Mouse (Mus musculus) MEL (cell line): Measurements from ENCODE around the gene Tmcc3. TPM values are rescaled to one million over a fixed set of nuclear protein-coding genes. Genes with fewer than 3 reads are reported as not detected.
A peak's percentile ranks its signal among the peaks of the same experiment; 100 is the strongest.

Experiments used
- DNase-seq: peaks from one replicate; pipeline ENCODE4 v3.0.0; 2011; ENCODE audit warnings: low read depth, low spot score
- H3K27ac ChIP-seq: 2 replicates; pipeline ENCODE4 v1.5.1; 2012; ENCODE audit warnings: low read depth, mild to moderate bottlenecking, control low read depth, low read length, moderate library complexity; ENCODE audit not compliant: control insufficient read depth
- H3K27me3 ChIP-seq, 2 experiments: fragments of 150-350 bp in 1 of 2; sonication (generic) in 1 of 2; 2 replicates each; pipeline ENCODE4 v1.6.1; 2012; ENCODE audit warnings: low read length in 2 of 2, mild to moderate bottlenecking in 2 of 2, improper control_type of control experiment in 1 of 2, moderate library complexity in 1 of 2; ENCODE audit not compliant: insufficient read depth in 2 of 2, control insufficient read depth in 1 of 2
- H3K36me3 ChIP-seq, 2 experiments: 2 replicates each; pipeline ENCODE4 v1.6.1; 2012 to 2014; ENCODE audit warnings: low read length in 2 of 2, improper control_type of control experiment in 1 of 2, inconsistent platforms in 1 of 2, mild to moderate bottlenecking in 1 of 2; ENCODE audit not compliant: insufficient read depth in 2 of 2, control insufficient read depth in 1 of 2
- H3K4me1 ChIP-seq, 2 experiments: fragments of 150-350 bp in 1 of 2; sonication (generic) in 1 of 2; 2 replicates each; pipeline ENCODE4 v1.6.1; 2012; ENCODE audit warnings: low read length in 2 of 2, improper control_type of control experiment in 1 of 2, mild to moderate bottlenecking in 1 of 2; ENCODE audit not compliant: insufficient read depth in 2 of 2, control insufficient read depth in 1 of 2
- H3K4me3 ChIP-seq, 2 experiments: fragments of 150-350 bp in 1 of 2; sonication (generic) in 1 of 2; 2 replicates each; pipeline ENCODE4 v1.5.1; 2012; ENCODE audit warnings: low read depth in 2 of 2, low read length in 2 of 2, mild to moderate bottlenecking in 2 of 2, moderate library complexity in 2 of 2, control low read depth in 1 of 2, improper control_type of control experiment in 1 of 2; ENCODE audit not compliant: control insufficient read depth in 1 of 2, insufficient read depth in 1 of 2
- H3K79me2 ChIP-seq: 2 replicates; pipeline ENCODE4 v1.6.1; 2012; ENCODE audit warnings: mild to moderate bottlenecking, low read length, moderate library complexity; ENCODE audit not compliant: control insufficient read depth, poor library complexity, insufficient read depth
- H3K9ac ChIP-seq: 2 replicates; pipeline ENCODE4 v1.6.1; 2012; ENCODE audit warnings: low read depth, mild to moderate bottlenecking, control low read depth, low read length, moderate library complexity; ENCODE audit not compliant: control insufficient read depth, poor library complexity, severe bottlenecking
- H3K9me3 ChIP-seq: fragments of 150-350 bp; sonication (generic); replicated peaks from 2 replicates; pipeline ENCODE4 v1.6.1; 2012; ENCODE audit warnings: mild to moderate bottlenecking, low read length, improper control_type of control experiment, moderate library complexity; ENCODE audit not compliant: insufficient read depth
- BHLHE40 ChIP-seq: IDR thresholded peaks from 2 replicates; pipeline ENCODE4 v1.6.1; 2012; ENCODE audit warnings: low read depth, mild to moderate bottlenecking, inconsistent platforms, low read length, improper control_type of control experiment, borderline replicate concordance
- CHD2 ChIP-seq: IDR thresholded peaks from 2 replicates; pipeline ENCODE4 v1.6.1; 2011; ENCODE audit warnings: low read length, improper control_type of control experiment
- CTCF ChIP-seq, 3 experiments: IDR thresholded peaks in 2 of 3; conservative IDR thresholded peaks in 1 of 3; 2 replicates each; pipeline ENCODE4 v1.5.1; 2011 to 2012; ENCODE audit warnings: low read length in 3 of 3, low read depth in 2 of 3, mild to moderate bottlenecking in 2 of 3, improper control_type of control experiment in 1 of 3, inconsistent platforms in 1 of 3, mixed read lengths in 1 of 3, moderate library complexity in 1 of 3; ENCODE audit not compliant: control insufficient read depth in 1 of 3, insufficient read depth in 1 of 3, poor library complexity in 1 of 3, severe bottlenecking in 1 of 3
- E2F4 ChIP-seq: IDR thresholded peaks from 2 replicates; pipeline ENCODE4 v1.6.1; 2011; ENCODE audit warnings: low read depth, low read length, improper control_type of control experiment, borderline replicate concordance
- ELF1 ChIP-seq: IDR thresholded peaks from 2 replicates; pipeline ENCODE4 v1.6.1; 2014; ENCODE audit warnings: low read depth, mild to moderate bottlenecking, inconsistent platforms, low read length, improper control_type of control experiment, moderate library complexity
- EP300 ChIP-seq, 2 experiments: IDR thresholded peaks; 2 replicates each; pipeline ENCODE4 v1.6.1; 2011; ENCODE audit warnings: improper control_type of control experiment in 2 of 2, low read length in 2 of 2, low read depth in 1 of 2, mild to moderate bottlenecking in 1 of 2
- ETS1 ChIP-seq: IDR thresholded peaks from 2 replicates; pipeline ENCODE4 v1.6.1; 2012; ENCODE audit warnings: low read depth, mild to moderate bottlenecking, inconsistent platforms, low read length, improper control_type of control experiment, moderate library complexity
- GABPA ChIP-seq: IDR thresholded peaks from 2 replicates; pipeline ENCODE4 v1.6.1; 2012; ENCODE audit warnings: low read depth, mild to moderate bottlenecking, inconsistent platforms, low read length, improper control_type of control experiment, moderate library complexity
- GATA1 ChIP-seq: IDR thresholded peaks from 2 replicates; pipeline ENCODE4 v1.6.1; 2011; ENCODE audit warnings: low read depth, low read length, improper control_type of control experiment
- HCFC1 ChIP-seq: IDR thresholded peaks from 2 replicates; pipeline ENCODE4 v1.6.1; 2012; ENCODE audit warnings: low read depth, mild to moderate bottlenecking, inconsistent platforms, low read length, improper control_type of control experiment, moderate library complexity
- JUND ChIP-seq: IDR thresholded peaks from 2 replicates; pipeline ENCODE4 v1.6.1; 2011; ENCODE audit warnings: low read depth, mild to moderate bottlenecking, improper control_type of control experiment, low read length
- KAT2A ChIP-seq: conservative IDR thresholded peaks from 2 replicates; pipeline ENCODE4 v1.6.1; 2012; ENCODE audit warnings: low read depth, low read length, improper control_type of control experiment, inconsistent platforms
- MAFK ChIP-seq: IDR thresholded peaks from 2 replicates; pipeline ENCODE4 v1.6.1; 2011; ENCODE audit warnings: low read depth, mild to moderate bottlenecking, low read length, improper control_type of control experiment, borderline replicate concordance
- MAZ ChIP-seq: IDR thresholded peaks from 2 replicates; pipeline ENCODE4 v1.6.1; 2012; ENCODE audit warnings: low read depth, mild to moderate bottlenecking, inconsistent platforms, low read length, improper control_type of control experiment
- MEF2A ChIP-seq: IDR thresholded peaks from 2 replicates; pipeline ENCODE4 v1.6.1; 2014; ENCODE audit warnings: low read depth, mild to moderate bottlenecking, inconsistent platforms, low read length, improper control_type of control experiment; ENCODE audit not compliant: poor library complexity, insufficient replicate concordance, severe bottlenecking; ENCODE audit errors: extremely low read depth
- MXI1 ChIP-seq: IDR thresholded peaks from 2 replicates; pipeline ENCODE4 v1.6.1; 2011; ENCODE audit warnings: mild to moderate bottlenecking, low read depth, low read length, improper control_type of control experiment
- MYB ChIP-seq: IDR thresholded peaks from 2 replicates; pipeline ENCODE4 v1.6.1; 2011; ENCODE audit warnings: mild to moderate bottlenecking, low read depth, low read length, improper control_type of control experiment
- MYC ChIP-seq: IDR thresholded peaks from 2 replicates; pipeline ENCODE4 v1.6.1; 2011; ENCODE audit warnings: low read depth, mild to moderate bottlenecking, low read length, improper control_type of control experiment, moderate library complexity
- NELFE ChIP-seq: IDR thresholded peaks from 2 replicates; pipeline ENCODE4 v1.6.1; 2011; ENCODE audit warnings: low read depth, low read length, improper control_type of control experiment
- NRF1 ChIP-seq: IDR thresholded peaks from 2 replicates; pipeline ENCODE4 v1.6.1; 2014; ENCODE audit warnings: low read depth, mild to moderate bottlenecking, inconsistent platforms, low read length, improper control_type of control experiment, moderate library complexity; ENCODE audit not compliant: poor library complexity, insufficient read depth, severe bottlenecking
- POLR2AphosphoS2 ChIP-seq: IDR thresholded peaks from 2 replicates; pipeline ENCODE4 v1.6.1; 2011; ENCODE audit warnings: low read length, improper control_type of control experiment
- RCOR1 ChIP-seq: IDR thresholded peaks from 2 replicates; pipeline ENCODE4 v1.6.1; 2012; ENCODE audit warnings: low read depth, mild to moderate bottlenecking, inconsistent platforms, low read length, improper control_type of control experiment
- SIN3A ChIP-seq: IDR thresholded peaks from 2 replicates; pipeline ENCODE4 v1.6.1; 2012; ENCODE audit warnings: low read length, improper control_type of control experiment, inconsistent platforms
- TAL1 ChIP-seq: IDR thresholded peaks from 2 replicates; pipeline ENCODE4 v1.6.1; 2012; ENCODE audit warnings: mild to moderate bottlenecking, inconsistent platforms, low read length, moderate library complexity, mixed read lengths
- TBP ChIP-seq: IDR thresholded peaks from 2 replicates; pipeline ENCODE4 v1.8.0; 2011; ENCODE audit warnings: low read depth, low read length, improper control_type of control experiment
- TCF12 ChIP-seq: IDR thresholded peaks from 2 replicates; pipeline ENCODE4 v1.6.1; 2014; ENCODE audit warnings: low read depth, mild to moderate bottlenecking, inconsistent platforms, low read length, improper control_type of control experiment, moderate library complexity
- UBTF ChIP-seq: IDR thresholded peaks from 2 replicates; pipeline ENCODE4 v1.6.1; 2012; ENCODE audit warnings: low read depth, mild to moderate bottlenecking, inconsistent platforms, low read length, improper control_type of control experiment, moderate library complexity, borderline replicate concordance; ENCODE audit not compliant: insufficient read depth
- USF1 ChIP-seq: IDR thresholded peaks from 2 replicates; pipeline ENCODE4 v1.6.1; 2014; ENCODE audit warnings: low read depth, mild to moderate bottlenecking, inconsistent platforms, low read length, improper control_type of control experiment, moderate library complexity
- USF2 ChIP-seq, 2 experiments: IDR thresholded peaks; 2 replicates each; pipeline ENCODE4 v1.6.1; 2011 to 2012; ENCODE audit warnings: improper control_type of control experiment in 2 of 2, low read length in 2 of 2, borderline replicate concordance in 1 of 2, inconsistent platforms in 1 of 2, low read depth in 1 of 2, mild to moderate bottlenecking in 1 of 2; ENCODE audit not compliant: insufficient read depth in 1 of 2
- ZC3H11A ChIP-seq: IDR thresholded peaks from 2 replicates; pipeline ENCODE4 v1.6.1; 2012; ENCODE audit warnings: low read depth, mild to moderate bottlenecking, inconsistent platforms, low read length, improper control_type of control experiment
- ZKSCAN1 ChIP-seq: IDR thresholded peaks from 2 replicates; pipeline ENCODE4 v1.6.1; 2012; ENCODE audit warnings: low read depth, mild to moderate bottlenecking, inconsistent platforms, low read length, improper control_type of control experiment, moderate library complexity
- ZMIZ1 ChIP-seq: IDR thresholded peaks from 2 replicates; pipeline ENCODE4 v1.6.1; 2012; ENCODE audit warnings: low read depth, mild to moderate bottlenecking, inconsistent platforms, low read length, improper control_type of control experiment, moderate library complexity
- ZNF384 ChIP-seq: IDR thresholded peaks from 2 replicates; pipeline ENCODE4 v1.6.1; 2012; ENCODE audit warnings: low read depth, mild to moderate bottlenecking, inconsistent platforms, low read length, improper control_type of control experiment
- polyA plus RNA-seq, 2 experiments: library from polyadenylated mRNA; stranded (reverse) in 1 of 2; unstranded in 1 of 2; fragments of >175 nt in 1 of 2; fragments of >200 nt in 1 of 2; gene quantifications; 2 replicates each; pipeline versions ENCODE4 v1.2.1 to v1.2.4; 2012; ENCODE audit warnings: low replicate concordance in 2 of 2, low read depth in 1 of 2; ENCODE audit not compliant: insufficient read length in 2 of 2, insufficient read depth in 1 of 2, missing spikeins in 1 of 2
- total RNA-seq: library from RNA; depleted of rRNA; stranded (reverse); fragments of 300-350 nt; gene quantifications from 2 replicates; pipeline ENCODE4 v1.2.3, GENCODE M21; 2012

Gene Tmcc3
- total and polyA plus RNA-seq, 3 experiments, result 1.3 to 2.6 TPM; not detected in 1

- Histone ChIP-seq H3K9ac (0 out of 2 replicates have a peak overlapping the region, but pooled peaks have one; percentile 13), H3K4me1 (peaks cover 15 to 26% of the 10 kb centered on the region in 2 experiments), H3K36me3 (peaks cover 0 to 25% of the 10 kb centered on the region in 2 experiments; a peak in 2 of 4 replicates), H3K79me2 (no peaks in the 10 kb centered on the region), H3K27ac (peak overlapping the region; percentile 95), H3K4me3 (peak overlapping the region; percentile 8 to 23; a peak in 2 of 4 replicates), H3K27me3 (no peaks in the 10 kb centered on the region), H3K9me3 (no peaks in the 10 kb centered on the region)
- peak; percentile 92 for DNase-seq
- TF ChIP-seq GABPA, result no peak
- peak; percentile 78; the same call in 1 of the 2 replicates for TF ChIP-seq MAFK
- TF ChIP-seq KAT2A, result no peak
- peak; percentile 67; the same call in 1 of the 2 replicates for TF ChIP-seq MEF2A
- TF ChIP-seq TBP, result peak; percentile 50; the same call in 1 of the 2 replicates
- TF ChIP-seq TAL1, result peak; percentile 94
- peak; percentile 23; the same call in 1 of the 2 replicates for TF ChIP-seq POLR2AphosphoS2
- TF ChIP-seq E2F4, result no peak
- TF ChIP-seq MYC, result 0 out of 2 replicates have a peak, but pooled peaks have one; percentile 12
- TF ChIP-seq MYB, result peak; percentile 77
- peak; percentile 72 for TF ChIP-seq BHLHE40
- no peak for TF ChIP-seq ZC3H11A
- no peak for TF ChIP-seq NELFE
- peak; percentile 44; the same call in 1 of the 2 replicates for TF ChIP-seq CHD2
- TF ChIP-seq CTCF (IDR thresholded peaks at IDR 0.05 in 2 of 3, conservative IDR thresholded peaks at IDR 0.05 in 1 of 3; ENCODE audit: control insufficient read depth in 1 of 3, insufficient read depth in 1 of 3, low read depth in 2 of 3, low read length in 3 of 3, poor library complexity in 1 of 3, severe bottlenecking in 1 of 3), result no peak
- TF ChIP-seq GATA1, result peak; percentile 100
- TF ChIP-seq USF2 (IDR thresholded peaks at IDR 0.05; ENCODE audit: borderline replicate concordance in 1 of 2, insufficient read depth in 1 of 2, low read depth in 1 of 2, low read length in 2 of 2), result no peak
- TF ChIP-seq ZMIZ1, result 0 out of 2 replicates have a peak, but pooled peaks have one; percentile 15
- TF ChIP-seq ETS1, result peak; percentile 98
- TF ChIP-seq UBTF, result no peak
- TF ChIP-seq RCOR1, result peak; percentile 96
- TF ChIP-seq ZKSCAN1, result no peak
- TF ChIP-seq ZNF384, result peak; percentile 92
- TF ChIP-seq EP300 (IDR thresholded peaks at IDR 0.05; ENCODE audit: low read depth in 1 of 2, low read length in 2 of 2), result peak; percentile 99
- peak; percentile 58 for TF ChIP-seq MXI1
- TF ChIP-seq USF1, result no peak
- peak; percentile 44; the same call in 1 of the 2 replicates for TF ChIP-seq HCFC1
- TF ChIP-seq ELF1, result 0 out of 2 replicates have a peak, but pooled peaks have one; percentile 42
- TF ChIP-seq TCF12, result peak; percentile 99
- peak; percentile 82; the same call in 1 of the 2 replicates for TF ChIP-seq MAZ
- no peak for TF ChIP-seq NRF1
- peak; percentile 88; the same call in 1 of the 2 replicates for TF ChIP-seq SIN3A
- 0 out of 2 replicates have a peak, but pooled peaks have one; percentile 58 for TF ChIP-seq JUND
These were observed 253.9 kb downstream of the Tmcc3 start for GRCm38 (mm10) chr10:94565410-94566221.
